Mouse (Mus musculus): ENCODE results near the gene Ice1. TPM values are rescaled to one million over a fixed set of nuclear protein-coding genes. Genes with fewer than 3 reads are reported as not detected.
A peak's percentile ranks its signal among the peaks of the same experiment; 100 is the strongest.

Gene Ice1
- polyA plus RNA-seq (2011; ENCODE audit: insufficient read length, low read depth, missing spikeins), result 44.4 and 52.2 TPM in 2 replicates

DNA sequence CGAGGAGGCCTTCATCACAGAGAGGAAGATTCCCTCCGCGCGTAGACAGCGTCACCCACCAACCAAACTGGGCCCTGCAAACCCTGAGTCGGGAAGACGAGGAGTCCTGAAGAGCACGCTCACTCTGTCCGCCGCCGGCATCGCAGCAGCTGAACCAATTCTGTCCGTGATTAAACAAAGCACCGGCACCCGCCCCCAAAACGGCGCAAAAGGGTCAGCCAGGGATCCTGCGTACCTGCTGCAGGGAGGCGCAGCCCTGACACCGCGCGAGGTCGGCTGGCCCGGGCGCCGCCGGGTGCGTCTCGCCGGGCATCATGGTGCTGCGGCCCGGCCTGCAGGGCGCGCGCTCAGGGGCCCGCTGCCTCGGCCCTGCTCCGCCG lies at the start of gene Ice1:
Gene Ice1 (minus strand): TSS at position 353 of the 380 bp plus-strand sequence.
- Histone ChIP-seq H3K27ac (ENCODE audit: insufficient read depth, low read length) (peak within 1 kb of the TSS; percentile 68), H3K4me3 (ENCODE audit: insufficient read depth, low read length) (peak within 1 kb of the TSS; percentile 99), H3K4me1 (ENCODE audit: control insufficient read depth, insufficient read depth, low read length) (0 out of 2 replicates have a peak, but pooled peaks cover 2% of the 10 kb centered on the region)
- TF ChIP-seq CTCF (IDR thresholded peaks at IDR 0.05; ENCODE audit: borderline replicate concordance, insufficient read depth, low read length) (no peak), POLR2A (IDR thresholded peaks at IDR 0.05; ENCODE audit: low read depth, low read length) (no peak)

DNA sequence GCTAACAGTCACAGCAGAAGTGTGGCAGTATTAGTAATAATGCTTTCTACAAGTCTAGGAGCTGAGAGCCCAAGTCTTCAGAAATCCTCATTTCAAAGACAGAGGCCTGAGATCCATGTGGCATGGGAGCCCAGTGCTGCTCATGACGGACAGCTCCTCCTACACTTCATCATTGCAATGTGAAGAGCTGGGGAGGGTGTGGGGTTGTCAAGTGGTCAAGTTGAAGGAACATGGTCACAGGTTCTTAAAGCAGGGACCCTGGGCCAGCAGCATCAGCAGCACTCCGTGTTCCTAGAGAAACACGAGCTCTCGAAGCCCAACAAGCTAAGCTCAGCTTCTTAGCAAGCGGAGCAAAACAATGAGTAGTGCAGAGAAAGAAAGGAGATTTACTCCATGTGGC lies 48.4 kb upstream of the Ice1 start:
- peaks cover 6% of the 10 kb centered on the region for H3K4me1 ChIP-seq (ENCODE audit: control insufficient read depth, insufficient read depth, low read length)
- no peak overlapping the region for H3K4me3 ChIP-seq (ENCODE audit: insufficient read depth, low read length)
- TF ChIP-seq POLR2A (IDR thresholded peaks at IDR 0.05; ENCODE audit: low read depth, low read length), result no peak
- TF ChIP-seq CTCF (IDR thresholded peaks at IDR 0.05; ENCODE audit: borderline replicate concordance, insufficient read depth, low read length), result no peak

DNA sequence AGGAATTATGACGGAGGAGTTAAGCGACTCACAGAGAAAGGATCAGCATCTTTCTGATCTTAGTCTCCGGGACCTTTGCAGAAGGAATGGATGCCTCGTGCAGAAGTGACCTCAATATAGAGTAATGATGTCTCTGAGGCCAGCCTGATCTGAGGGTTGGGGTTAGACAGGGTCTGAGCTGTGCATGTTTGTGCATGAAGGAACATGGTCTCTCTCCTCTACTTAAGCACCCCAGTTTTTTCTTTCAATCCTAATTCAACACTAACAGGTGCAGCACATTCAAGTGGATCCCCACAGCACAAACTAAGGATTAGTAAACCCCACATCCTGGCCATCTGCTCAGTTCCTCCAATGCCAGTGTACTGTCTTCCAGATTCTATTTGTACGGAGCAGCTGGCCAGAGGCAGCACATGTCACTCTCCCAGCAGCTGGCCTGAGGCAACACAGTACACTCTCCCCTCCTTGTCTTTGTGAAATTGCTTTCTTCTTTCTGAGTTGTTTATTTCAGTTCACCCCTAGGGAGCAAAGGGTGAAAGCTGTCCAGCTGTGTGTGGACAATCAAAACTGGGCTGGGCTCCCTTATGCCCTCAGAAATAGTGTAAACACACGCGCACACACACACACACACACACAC lies 47.7 kb upstream of the Ice1 start:
- H3K4me1 ChIP-seq (ENCODE audit: control insufficient read depth, insufficient read depth, low read length), result peaks cover 6% of the 10 kb centered on the region
- no peak for TF ChIP-seq CTCF (IDR thresholded peaks at IDR 0.05; ENCODE audit: borderline replicate concordance, insufficient read depth, low read length)
- H3K4me3 ChIP-seq (ENCODE audit: insufficient read depth, low read length), result no peak overlapping the region
- H3K27ac ChIP-seq (ENCODE audit: insufficient read depth, low read length), result no peak overlapping the region

More for the DNA sequence above, 48.4 kb upstream of the Ice1 start:
- no peak overlapping the region for H3K27ac ChIP-seq (ENCODE audit: insufficient read depth, low read length)

DNA sequence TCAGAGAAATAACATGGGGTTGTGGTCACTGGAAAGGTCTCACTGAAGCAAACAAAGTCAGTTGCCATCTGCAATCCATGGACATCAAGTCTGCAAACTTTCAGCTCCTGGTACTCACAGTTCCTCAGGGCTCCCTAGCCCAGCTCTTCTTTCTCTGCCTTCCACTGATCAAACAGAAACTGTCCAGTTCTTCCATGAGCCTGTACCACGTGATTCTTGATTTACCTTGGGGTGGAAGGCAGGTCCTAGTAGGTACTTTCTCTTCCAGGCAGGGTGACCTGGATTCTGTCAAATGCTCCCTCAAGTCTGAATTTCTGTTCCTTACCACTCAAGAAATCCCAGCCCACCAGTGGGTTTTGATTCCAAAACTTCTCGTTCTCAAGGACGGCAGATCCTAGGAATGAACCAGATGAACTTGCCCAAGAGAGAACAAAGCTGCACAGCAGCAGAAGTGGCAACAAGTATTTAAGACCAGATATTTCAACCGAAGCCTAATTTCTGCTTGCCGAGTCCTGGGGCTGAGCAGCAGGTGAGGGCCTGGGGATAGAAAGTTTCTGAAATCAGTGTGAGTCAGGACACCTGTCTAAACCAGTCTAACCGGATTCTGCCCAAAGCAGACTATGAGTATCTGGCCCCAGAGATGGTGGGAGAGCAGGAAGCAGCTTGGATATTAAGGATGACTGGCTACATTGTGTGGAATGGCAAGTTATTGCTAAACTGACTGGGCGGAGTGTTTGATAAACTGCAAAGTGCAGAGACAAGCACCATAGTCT lies 44.2 kb upstream of the Ice1 start:
- Histone ChIP-seq H3K27ac (ENCODE audit: insufficient read depth, low read length) (no peak overlapping the region), H3K4me1 (ENCODE audit: control insufficient read depth, insufficient read depth, low read length) (peaks cover 4% of the 10 kb centered on the region; the same call in 1 of the 2 replicates), H3K4me3 (ENCODE audit: insufficient read depth, low read length) (no peak overlapping the region)
- TF ChIP-seq CTCF (IDR thresholded peaks at IDR 0.05; ENCODE audit: borderline replicate concordance, insufficient read depth, low read length) (no peak), POLR2A (IDR thresholded peaks at IDR 0.05; ENCODE audit: low read depth, low read length) (no peak)

DNA sequence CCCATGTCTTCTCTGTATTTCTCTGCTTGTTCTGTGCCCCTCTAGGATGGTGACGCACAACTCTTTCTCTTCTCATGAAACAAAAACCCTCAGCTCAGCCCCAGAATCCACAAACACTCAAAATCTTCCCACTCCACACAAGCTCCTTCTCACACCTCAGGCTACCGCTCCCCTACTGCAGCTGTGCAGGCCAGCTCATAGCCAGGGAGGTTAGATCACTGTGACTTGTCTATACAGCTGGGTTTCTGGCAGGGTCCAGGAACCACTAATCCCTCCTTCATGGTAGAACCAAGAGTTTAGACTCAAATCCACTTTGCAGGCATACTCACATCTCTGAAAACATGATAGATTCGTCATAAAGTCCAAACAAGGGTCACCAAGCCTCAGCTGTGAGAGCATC lies 42.9 kb upstream of the Ice1 start:
- Histone ChIP-seq H3K4me3 (ENCODE audit: insufficient read depth, low read length) (no peak overlapping the region), H3K4me1 (ENCODE audit: control insufficient read depth, insufficient read depth, low read length) (peaks cover 4% of the 10 kb centered on the region; the same call in 1 of the 2 replicates), H3K27ac (ENCODE audit: insufficient read depth, low read length) (no peak overlapping the region)
- TF ChIP-seq POLR2A (IDR thresholded peaks at IDR 0.05; ENCODE audit: low read depth, low read length) (no peak), CTCF (IDR thresholded peaks at IDR 0.05; ENCODE audit: borderline replicate concordance, insufficient read depth, low read length) (no peak)

DNA sequence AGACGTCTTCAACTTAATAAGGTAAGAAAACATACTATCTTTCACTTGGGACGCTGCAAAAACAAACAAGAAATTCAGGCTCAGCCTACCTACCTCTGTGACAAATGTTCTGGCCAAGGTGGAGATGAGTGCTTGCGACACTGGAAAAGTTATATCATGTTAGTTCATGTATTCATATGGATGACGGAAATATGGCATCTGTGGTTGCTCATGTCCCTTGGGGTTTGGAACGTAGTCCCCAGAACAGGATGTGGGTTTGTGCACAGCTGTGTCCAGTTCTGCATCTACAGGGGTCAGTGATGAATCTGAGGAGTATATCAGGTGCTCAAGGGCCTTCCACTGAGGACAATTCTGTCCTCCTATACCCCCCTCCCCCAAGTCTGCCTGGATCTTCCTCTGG lies 40.3 kb upstream of the Ice1 start:
- Histone ChIP-seq H3K4me1 (ENCODE audit: control insufficient read depth, insufficient read depth, low read length) (peaks cover 4% of the 10 kb centered on the region; the same call in 1 of the 2 replicates), H3K27ac (ENCODE audit: insufficient read depth, low read length) (no peak overlapping the region), H3K4me3 (ENCODE audit: insufficient read depth, low read length) (no peak overlapping the region)
- no peak for TF ChIP-seq CTCF (IDR thresholded peaks at IDR 0.05; ENCODE audit: borderline replicate concordance, insufficient read depth, low read length)
- no peak for TF ChIP-seq POLR2A (IDR thresholded peaks at IDR 0.05; ENCODE audit: low read depth, low read length)

DNA sequence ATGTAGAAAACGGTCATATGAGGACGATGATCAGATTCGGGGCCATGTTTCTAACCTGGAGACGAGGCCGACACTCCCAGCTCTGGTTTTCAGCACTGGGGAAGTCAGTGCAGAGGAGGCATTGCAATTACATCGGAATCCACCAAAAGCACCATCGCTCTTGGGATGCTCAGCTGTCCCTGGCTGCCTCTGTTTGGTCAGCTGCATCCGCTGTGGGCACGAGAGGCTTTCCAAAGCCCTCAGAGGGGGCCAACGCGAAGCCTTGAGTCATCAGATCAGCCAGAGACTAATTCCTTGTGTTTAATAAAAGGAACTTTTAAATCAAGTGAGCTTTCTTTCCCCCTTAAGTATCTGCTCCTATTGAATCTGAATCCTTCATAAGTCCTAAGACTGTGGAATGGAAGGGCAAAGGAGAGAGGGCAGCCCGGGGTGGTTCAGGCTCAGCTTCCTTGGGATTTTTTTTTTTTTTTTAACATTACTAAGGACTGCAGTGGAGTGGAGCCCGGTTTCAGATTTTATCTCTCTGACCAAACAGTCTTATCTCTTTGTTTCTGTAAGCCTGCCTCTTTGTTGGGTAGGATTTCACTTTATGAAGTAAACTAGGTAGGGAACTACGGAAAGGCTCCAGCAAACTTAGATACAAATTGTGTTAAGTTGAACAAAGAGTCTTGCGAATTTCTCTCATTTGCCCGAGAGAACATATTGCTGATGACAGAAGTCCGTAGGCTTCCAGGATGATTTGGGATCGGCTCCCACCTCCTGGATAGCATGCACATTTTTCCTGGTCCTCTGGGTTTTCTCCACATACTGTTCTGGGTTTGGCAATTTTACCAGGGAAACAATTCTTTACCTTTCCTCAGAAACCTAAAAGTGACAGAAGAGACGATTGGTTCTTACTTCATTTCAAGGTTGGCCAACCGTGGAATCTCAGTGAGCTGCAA lies 39.1 kb upstream of the Ice1 start:
- H3K27ac ChIP-seq (ENCODE audit: insufficient read depth, low read length), result peak overlapping the region; percentile 27
- no peak overlapping the region for H3K4me3 ChIP-seq (ENCODE audit: insufficient read depth, low read length)
- TF ChIP-seq CTCF (IDR thresholded peaks at IDR 0.05; ENCODE audit: borderline replicate concordance, insufficient read depth, low read length) (no peak), POLR2A (IDR thresholded peaks at IDR 0.05; ENCODE audit: low read depth, low read length) (no peak)
- peaks cover 4% of the 10 kb centered on the region; the same call in 1 of the 2 replicates for H3K4me1 ChIP-seq (ENCODE audit: control insufficient read depth, insufficient read depth, low read length)

DNA sequence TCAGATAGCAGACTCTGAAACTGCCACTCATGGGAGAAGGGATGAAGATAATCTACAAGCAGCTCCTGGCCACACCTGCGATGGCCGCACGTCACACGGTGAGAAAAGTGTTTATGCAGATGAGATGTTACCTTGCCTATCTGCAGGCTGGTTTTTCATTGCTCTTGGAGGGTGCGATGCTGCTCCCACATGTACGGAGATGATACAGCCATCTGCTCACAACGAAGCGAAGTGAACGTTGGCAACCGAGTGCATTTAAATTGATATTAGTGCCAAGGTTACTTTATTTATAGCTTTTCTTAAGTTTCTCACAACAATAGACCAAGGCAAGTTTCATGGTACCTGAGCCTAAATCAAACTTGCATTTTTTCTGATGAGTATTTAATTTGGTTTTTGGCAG lies 37.6 kb upstream of the Ice1 start:
- H3K4me1 ChIP-seq (ENCODE audit: control insufficient read depth, insufficient read depth, low read length), result 0 out of 2 replicates have a peak, but pooled peaks cover 2% of the 10 kb centered on the region
- TF ChIP-seq CTCF (IDR thresholded peaks at IDR 0.05; ENCODE audit: borderline replicate concordance, insufficient read depth, low read length), result no peak
- TF ChIP-seq POLR2A (IDR thresholded peaks at IDR 0.05; ENCODE audit: low read depth, low read length), result no peak
- H3K4me3 ChIP-seq (ENCODE audit: insufficient read depth, low read length), result no peak overlapping the region
- no peak overlapping the region for H3K27ac ChIP-seq (ENCODE audit: insufficient read depth, low read length)

DNA sequence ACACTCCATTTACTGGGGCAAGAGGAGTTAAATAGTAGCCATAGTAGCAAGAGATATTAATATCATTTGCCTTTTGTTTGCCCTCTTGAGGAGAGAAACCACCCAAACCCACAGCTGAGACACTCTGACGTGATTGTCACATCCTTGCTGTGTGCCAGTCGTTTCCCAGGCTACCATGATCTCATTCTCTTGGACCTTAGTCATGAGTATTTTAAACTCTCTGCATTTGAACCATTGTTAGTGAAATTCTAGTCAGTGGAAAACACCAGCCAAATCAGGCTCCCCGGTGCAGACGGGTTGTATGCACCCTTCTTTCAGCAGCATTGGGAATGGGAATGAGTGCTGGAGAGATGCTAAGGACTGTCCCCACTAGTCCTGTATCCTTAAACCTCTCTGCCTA lies 32.6 kb upstream of the Ice1 start:
- Histone ChIP-seq H3K4me1 (ENCODE audit: control insufficient read depth, insufficient read depth, low read length) (no peaks in the 10 kb centered on the region), H3K27ac (ENCODE audit: insufficient read depth, low read length) (no peak overlapping the region), H3K4me3 (ENCODE audit: insufficient read depth, low read length) (no peak overlapping the region)
- TF ChIP-seq CTCF (IDR thresholded peaks at IDR 0.05; ENCODE audit: borderline replicate concordance, insufficient read depth, low read length), result no peak
- no peak for TF ChIP-seq POLR2A (IDR thresholded peaks at IDR 0.05; ENCODE audit: low read depth, low read length)

Measured in embryonic fibroblast, embryonic 13.5 days (primary cell).